Mouse (Mus musculus): Measurements from ENCODE around the gene Fkbp15. TPM values are rescaled to one million over a fixed set of nuclear protein-coding genes. Genes with fewer than 3 reads are reported as not detected.
"Not testable (repeated sequence)": the region's sequence is repeated elsewhere in the genome, so short reads cannot be mapped to it uniquely, and the experiment has no call there.

The Fkbp15 gene
- polyA plus RNA-seq, 1 experiment from 2014 or later, result 23.7 TPM

DNA sequence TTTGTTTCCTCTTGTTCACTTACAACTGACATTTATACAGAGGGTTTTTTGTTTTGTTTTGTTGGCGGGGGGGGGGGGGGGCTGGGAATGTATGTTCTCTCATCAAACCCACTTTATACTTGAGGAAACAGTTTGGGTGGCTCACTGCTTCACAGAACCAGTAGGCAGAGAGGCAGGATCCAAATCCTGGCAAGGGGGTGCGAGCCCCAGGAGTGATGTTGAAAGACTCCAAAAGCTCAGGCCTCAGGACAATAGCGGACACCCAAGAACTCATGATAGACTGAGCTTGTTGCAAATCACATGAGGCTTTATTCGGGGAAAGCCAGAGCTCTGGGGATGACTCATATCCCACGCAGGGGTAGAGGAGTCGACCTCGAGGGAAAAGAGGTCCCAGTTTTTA, 94.3 kb downstream of the Fkbp15 start:
- not testable (repeated sequence) for H3K4me3 ChIP-seq (replicated peaks); H3K27ac ChIP-seq; H3K4me2 ChIP-seq; H3K27me3 ChIP-seq; H3K36me3 ChIP-seq (replicated peaks); H3K4me1 ChIP-seq; H3K9me3 ChIP-seq; H3K9ac ChIP-seq; ATAC-seq (ENCODE audit: low FRiP score)
- WGBS, result 87% methylated on average over 7 of the region's 7 CpGs

DNA sequence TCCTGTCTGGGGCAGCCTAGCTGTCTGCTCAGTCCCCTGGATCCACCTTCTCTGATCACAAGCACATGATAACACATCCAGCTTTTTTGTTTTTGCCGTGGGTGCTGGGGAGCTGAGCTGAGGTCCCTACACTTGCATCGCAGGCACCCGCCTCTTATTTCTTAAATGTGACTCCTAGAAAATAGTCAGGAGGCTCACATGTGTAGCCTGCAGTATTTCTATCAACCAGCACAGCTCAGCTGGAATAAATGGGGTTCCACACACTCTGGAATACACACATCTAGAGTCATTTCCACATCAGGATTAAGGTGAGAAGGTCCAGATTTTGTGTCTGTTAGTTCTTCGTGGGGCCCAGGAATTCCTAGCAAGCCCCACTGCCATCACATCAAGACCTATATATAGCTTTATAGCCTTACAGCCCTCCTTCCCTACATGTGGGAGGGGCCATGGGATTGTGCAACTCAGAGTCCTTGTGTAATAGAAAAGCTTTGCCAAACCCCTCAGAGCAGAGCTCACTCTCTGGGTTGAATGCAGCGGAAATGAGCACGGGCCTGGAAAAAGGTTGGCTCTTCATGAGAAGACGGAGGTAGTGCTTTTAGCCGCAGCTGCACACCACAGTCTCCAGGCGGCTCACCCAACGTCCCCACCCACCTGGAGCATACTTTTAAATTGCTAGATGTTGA, 95.1 kb downstream of the Fkbp15 start:
- H3K4me1 ChIP-seq, result no peaks in the 10 kb centered on the region
- WGBS, result 84% methylated on average over 10 of the region's 10 CpGs
- H3K9me3 ChIP-seq, result no peaks in the 10 kb centered on the region
- no peak overlapping the region for H3K9ac ChIP-seq
- H3K36me3 ChIP-seq (replicated peaks), result no peaks in the 10 kb centered on the region
- no peak overlapping the region for H3K4me3 ChIP-seq (replicated peaks)
- no peak overlapping the region for H3K4me2 ChIP-seq
- H3K27me3 ChIP-seq, result no peaks in the 10 kb centered on the region
- H3K27ac ChIP-seq, result no peak overlapping the region
- no peak for ATAC-seq (ENCODE audit: low FRiP score)

DNA sequence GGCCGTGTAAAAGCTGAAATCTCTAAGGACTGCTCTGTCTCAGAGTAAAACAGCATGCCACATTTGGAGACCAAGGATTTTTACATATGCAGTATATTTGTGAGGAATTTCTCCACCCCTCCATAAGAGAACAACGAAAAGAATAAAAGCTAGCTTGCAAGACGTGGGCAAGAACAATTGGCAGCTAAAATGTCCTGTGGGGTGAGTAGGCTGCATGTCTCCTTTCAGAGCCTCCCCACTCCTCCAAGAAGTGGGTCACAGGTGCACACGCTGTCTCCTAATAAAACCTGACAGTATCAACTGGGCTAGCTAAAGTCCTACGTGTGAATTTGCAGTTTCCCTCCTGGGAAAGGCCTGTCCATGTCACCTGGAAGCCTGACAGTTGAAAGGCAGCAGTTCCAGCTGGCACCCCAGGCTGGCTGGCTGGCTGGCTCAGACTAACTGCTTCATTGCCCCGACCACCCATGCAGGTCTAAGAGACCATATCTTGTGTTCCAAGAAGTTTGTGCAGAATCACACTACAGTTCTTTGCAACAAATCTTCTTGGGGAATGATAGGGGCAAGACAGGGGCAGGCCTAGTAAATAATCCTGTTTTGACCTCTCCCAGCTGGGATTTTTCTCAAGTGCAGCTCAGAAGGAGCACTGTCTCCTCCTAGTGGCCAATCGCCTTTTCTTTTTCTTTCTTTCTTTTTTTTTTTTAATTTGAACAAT, 97.1 kb downstream of the Fkbp15 start:
- Histone ChIP-seq H3K27me3 (no peaks in the 10 kb centered on the region), H3K36me3 (replicated peaks) (no peaks in the 10 kb centered on the region), H3K4me1 (no peaks in the 10 kb centered on the region), H3K27ac (no peak overlapping the region), H3K9ac (no peak overlapping the region), H3K4me3 (replicated peaks) (no peak overlapping the region), H3K4me2 (no peak overlapping the region), H3K9me3 (no peaks in the 10 kb centered on the region)
- 37% methylated on average over 7 of the region's 7 CpGs for WGBS
- no peak; the same call in 1 of the 2 replicates for ATAC-seq (ENCODE audit: low FRiP score)

DNA sequence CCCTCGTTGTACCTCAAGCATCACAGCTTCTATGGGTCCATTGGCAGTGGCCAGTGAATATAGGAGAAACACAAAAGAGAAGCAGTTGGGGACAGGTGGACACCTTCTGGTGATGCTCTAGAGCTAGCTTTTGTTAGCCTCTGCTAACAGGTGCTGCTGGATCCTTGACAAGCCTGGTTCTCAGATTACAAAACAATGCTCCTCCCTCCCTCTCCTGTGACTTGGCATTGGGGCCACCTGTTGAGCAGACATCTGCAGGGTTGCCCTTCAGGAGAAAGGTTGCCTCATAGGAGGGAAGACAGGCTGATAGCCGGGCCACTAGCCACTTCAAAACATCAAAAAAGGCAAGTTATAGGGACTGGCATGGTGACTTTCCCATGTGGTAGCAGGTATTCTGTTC, 98.1 kb downstream of the Fkbp15 start, which contains the start of gene Slc31a2:
Gene Slc31a2 (plus strand): TSS at position 287 of the 400 bp plus-strand sequence.
- Histone ChIP-seq H3K27me3 (no peaks in the 10 kb centered on the region), H3K9ac (no peak within 1 kb of the TSS), H3K36me3 (replicated peaks) (no peaks in the 10 kb centered on the region), H3K9me3 (no peaks in the 10 kb centered on the region), H3K4me1 (no peaks in the 10 kb centered on the region), H3K27ac (no peak within 1 kb of the TSS), H3K4me2 (no peak within 1 kb of the TSS), H3K4me3 (replicated peaks) (no peak within 1 kb of the TSS)
- no peak for ATAC-seq (ENCODE audit: low FRiP score)
- WGBS, result 63% methylated on average over 2 of the region's 2 CpGs

DNA sequence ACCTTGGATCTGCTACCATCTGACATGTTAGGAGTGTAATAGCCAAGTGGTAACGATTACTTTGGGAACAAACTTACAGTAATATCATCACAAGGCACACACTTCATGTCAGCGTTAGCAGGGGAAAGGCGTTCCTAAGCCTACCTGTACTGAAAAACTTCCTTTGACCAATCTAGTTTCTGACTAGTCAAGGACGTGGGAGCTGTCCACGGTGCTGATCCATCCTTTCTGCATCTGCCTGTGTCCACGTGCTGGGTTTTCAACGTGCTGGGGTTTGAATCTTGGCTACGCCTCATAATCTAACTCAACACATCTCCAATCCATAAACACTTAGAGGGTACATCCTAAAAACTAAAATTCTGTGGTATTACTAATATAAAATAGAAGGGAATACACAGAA, 103.4 kb downstream of the Fkbp15 start:
- Histone ChIP-seq H3K36me3 (replicated peaks) (no peaks in the 10 kb centered on the region), H3K9ac (no peak overlapping the region), H3K27me3 (no peaks in the 10 kb centered on the region), H3K27ac (no peak overlapping the region), H3K9me3 (no peaks in the 10 kb centered on the region), H3K4me2 (no peak overlapping the region), H3K4me3 (replicated peaks) (no peak overlapping the region), H3K4me1 (no peaks in the 10 kb centered on the region)
- no peak for ATAC-seq (ENCODE audit: low FRiP score)
- WGBS, result 35% methylated on average over 8 of the region's 8 CpGs

DNA sequence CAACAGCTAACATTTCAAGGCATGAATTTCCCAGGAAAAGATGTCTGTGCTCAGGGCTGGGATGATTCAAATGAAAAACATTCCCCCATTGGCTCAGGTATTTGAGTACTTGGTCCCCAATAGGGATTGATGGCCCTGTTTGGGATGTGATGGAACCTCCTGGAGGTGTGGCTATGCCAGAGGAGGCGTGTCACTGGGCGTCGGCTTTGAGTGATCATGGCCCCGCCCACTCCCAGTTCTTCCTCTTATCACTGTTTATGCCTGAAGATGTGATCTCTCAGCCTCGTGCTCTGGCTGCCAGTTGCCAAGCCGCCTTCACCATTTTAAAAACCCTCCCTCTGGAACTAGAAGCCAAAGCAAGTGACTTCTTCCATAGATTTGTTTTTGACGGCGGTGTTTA, 105.8 kb downstream of the Fkbp15 start:
- H3K36me3 ChIP-seq (replicated peaks), result no peaks in the 10 kb centered on the region
- H3K27me3 ChIP-seq, result no peaks in the 10 kb centered on the region
- no peak overlapping the region for H3K9ac ChIP-seq
- ATAC-seq (ENCODE audit: low FRiP score), result no peak
- H3K4me2 ChIP-seq, result no peak overlapping the region
- no peaks in the 10 kb centered on the region for H3K9me3 ChIP-seq
- WGBS, result 73% methylated on average over 8 of the region's 8 CpGs
- H3K4me1 ChIP-seq, result no peaks in the 10 kb centered on the region
- H3K27ac ChIP-seq, result no peak overlapping the region
- no peak overlapping the region for H3K4me3 ChIP-seq (replicated peaks)

DNA sequence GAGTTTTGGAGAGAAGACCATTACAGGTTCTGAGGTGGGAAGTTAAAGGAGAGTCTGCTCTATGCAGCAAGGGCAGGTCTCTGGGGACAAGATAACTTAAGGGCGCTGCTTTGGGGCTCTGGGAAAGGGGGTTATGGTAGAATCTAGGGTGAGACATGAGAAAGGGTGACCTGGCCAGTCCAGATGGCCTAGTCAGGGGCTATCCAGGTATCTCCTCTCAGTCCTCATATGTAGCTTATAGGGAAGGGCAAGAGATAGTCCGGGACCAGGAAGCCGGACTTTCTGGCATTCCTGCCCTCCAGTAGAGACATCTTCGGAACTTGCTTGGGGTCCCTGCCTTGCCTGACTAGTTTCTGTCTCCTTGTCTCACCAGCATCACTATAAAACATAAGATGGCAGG, 108.6 kb downstream of the Fkbp15 start:
- Histone ChIP-seq H3K36me3 (replicated peaks) (no peaks in the 10 kb centered on the region), H3K4me3 (replicated peaks) (no peak overlapping the region), H3K27me3 (no peaks in the 10 kb centered on the region), H3K4me2 (no peak overlapping the region), H3K9ac (no peak overlapping the region), H3K4me1 (no peaks in the 10 kb centered on the region), H3K27ac (no peak overlapping the region), H3K9me3 (no peaks in the 10 kb centered on the region)
- no peak for ATAC-seq (ENCODE audit: low FRiP score)
- WGBS, result 91% methylated on average over 4 of the region's 4 CpGs

DNA sequence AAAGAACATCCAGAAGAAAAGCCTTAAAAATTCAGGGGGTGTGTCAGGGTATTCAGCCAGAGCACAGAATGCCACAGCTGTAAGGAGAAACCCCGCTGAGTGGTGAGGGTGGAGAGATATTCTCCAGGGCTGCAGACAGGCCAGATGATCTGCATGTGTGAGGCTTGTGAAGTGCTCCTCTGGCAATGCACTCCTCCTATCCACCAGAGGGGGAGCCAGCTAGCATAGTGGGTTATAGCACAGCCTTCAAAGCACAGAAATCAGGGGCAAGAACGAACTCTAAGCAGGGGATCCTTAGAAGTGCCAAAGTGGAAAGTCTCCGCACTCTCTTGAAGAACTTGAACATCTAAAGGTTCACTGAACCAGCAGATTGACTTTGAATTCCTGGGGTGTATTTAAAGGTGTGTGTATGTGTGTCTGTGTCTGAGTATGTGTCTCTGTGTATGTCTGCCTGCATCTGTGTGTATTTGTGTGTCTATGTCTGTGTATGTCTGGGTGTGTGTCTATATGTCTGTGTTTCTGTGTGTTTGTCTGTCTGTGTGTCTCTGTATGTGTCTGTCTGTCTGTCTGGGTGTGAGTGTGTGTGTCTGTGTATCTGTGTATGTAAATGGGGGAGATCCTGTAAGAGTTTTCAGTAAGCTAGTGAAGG, 109.3 kb downstream of the Fkbp15 start:
- Histone ChIP-seq H3K9me3 (no peaks in the 10 kb centered on the region), H3K36me3 (replicated peaks) (no peaks in the 10 kb centered on the region), H3K27ac (no peak overlapping the region), H3K4me1 (no peaks in the 10 kb centered on the region), H3K4me2 (no peak overlapping the region), H3K27me3 (no peaks in the 10 kb centered on the region), H3K9ac (no peak overlapping the region), H3K4me3 (replicated peaks) (no peak overlapping the region)
- WGBS, result 41% methylated on average over 3 of the region's 3 CpGs
- ATAC-seq (ENCODE audit: low FRiP score), result no peak

Other genes starting within 250 kb of the Fkbp15 start
- not detected in 2 replicates for gene Mup21, start 209.7 kb downstream of the Fkbp15 start, polyA plus RNA-seq (2016; fragmentation: Nextera tagmentation; extraction: Ambion mirVana)
- 23.5 and 28.2 TPM in 2 replicates for gene Zfp37, start 129.5 kb downstream of the Fkbp15 start, polyA plus RNA-seq (2016; fragmentation: Nextera tagmentation; extraction: Ambion mirVana)
- gene Slc31a2, start 98.0 kb downstream of the Fkbp15 start, polyA plus RNA-seq (2016; fragmentation: Nextera tagmentation; extraction: Ambion mirVana), result 7.1 and 7.4 TPM in 2 replicates
- gene Slc31a1, start 179 bp upstream of the Fkbp15 start, polyA plus RNA-seq (2016; fragmentation: Nextera tagmentation; extraction: Ambion mirVana), result 48.7 and 49.0 TPM in 2 replicates
- gene Cdc26, start 48.1 kb upstream of the Fkbp15 start, polyA plus RNA-seq (2016; fragmentation: Nextera tagmentation; extraction: Ambion mirVana), result 173 and 178 TPM in 2 replicates
- 25.8 and 27.8 TPM in 2 replicates for gene Prpf4, start 48.2 kb upstream of the Fkbp15 start, polyA plus RNA-seq (2016; fragmentation: Nextera tagmentation; extraction: Ambion mirVana)
- gene Rnf183, start 74.7 kb upstream of the Fkbp15 start, polyA plus RNA-seq (2016; fragmentation: Nextera tagmentation; extraction: Ambion mirVana), result not detected in 2 replicates
- 11.9 and 14.8 TPM in 2 replicates for gene Wdr31, start 110.3 kb upstream of the Fkbp15 start, polyA plus RNA-seq (2016; fragmentation: Nextera tagmentation; extraction: Ambion mirVana)
- gene Bspry, start 119.5 kb upstream of the Fkbp15 start, polyA plus RNA-seq (2016; fragmentation: Nextera tagmentation; extraction: Ambion mirVana), result 0.92 and 1.3 TPM in 2 replicates
- 7.7 and 9.5 TPM in 2 replicates for gene Hdhd3, start 142.9 kb upstream of the Fkbp15 start, polyA plus RNA-seq (2016; fragmentation: Nextera tagmentation; extraction: Ambion mirVana)
- 67.5 and 74.1 TPM in 2 replicates for gene Alad, start 159.4 kb upstream of the Fkbp15 start, polyA plus RNA-seq (2016; fragmentation: Nextera tagmentation; extraction: Ambion mirVana)
- 113 and 115 TPM in 2 replicates for gene Pole3, start 164.5 kb upstream of the Fkbp15 start, polyA plus RNA-seq (2016; fragmentation: Nextera tagmentation; extraction: Ambion mirVana)
- 1.4 TPM in 2 replicates for gene 4933430I17Rik, start 164.8 kb upstream of the Fkbp15 start, polyA plus RNA-seq (2016; fragmentation: Nextera tagmentation; extraction: Ambion mirVana)
- gene Rgs3, start 199.3 kb upstream of the Fkbp15 start, polyA plus RNA-seq (2016; fragmentation: Nextera tagmentation; extraction: Ambion mirVana), result 54.3 and 60.2 TPM in 2 replicates

All from forebrain, embryonic 12.5 days (tissue).